Mouse (Mus musculus) layer of hippocampus, adult 18-20 months (tissue): ENCODE measurements around the gene Repin1. TPM values are rescaled to one million over a fixed set of nuclear protein-coding genes. Genes with fewer than 3 reads are reported as not detected.
A peak's percentile ranks its signal among the peaks of the same experiment; 100 is the strongest.
"Not testable (repeated sequence)": the region's sequence is repeated elsewhere in the genome, so short reads cannot be mapped to it uniquely, and the experiment has no call there.

Experiments used
- DNase-seq, 2 experiments: peaks; one replicate each; pipeline ENCODE4 v3.0.0; 2022; ENCODE audit warnings: low spot score in 2 of 2
- total RNA-seq, 2 experiments: library from RNA; stranded (reverse); gene quantifications; 2 replicates each; pipeline ENCODE4 v1.2.3; 2021

The Repin1 gene
- total RNA-seq, 2 experiments from 2014 or later = 48.0 to 51.0 TPM

DNA sequence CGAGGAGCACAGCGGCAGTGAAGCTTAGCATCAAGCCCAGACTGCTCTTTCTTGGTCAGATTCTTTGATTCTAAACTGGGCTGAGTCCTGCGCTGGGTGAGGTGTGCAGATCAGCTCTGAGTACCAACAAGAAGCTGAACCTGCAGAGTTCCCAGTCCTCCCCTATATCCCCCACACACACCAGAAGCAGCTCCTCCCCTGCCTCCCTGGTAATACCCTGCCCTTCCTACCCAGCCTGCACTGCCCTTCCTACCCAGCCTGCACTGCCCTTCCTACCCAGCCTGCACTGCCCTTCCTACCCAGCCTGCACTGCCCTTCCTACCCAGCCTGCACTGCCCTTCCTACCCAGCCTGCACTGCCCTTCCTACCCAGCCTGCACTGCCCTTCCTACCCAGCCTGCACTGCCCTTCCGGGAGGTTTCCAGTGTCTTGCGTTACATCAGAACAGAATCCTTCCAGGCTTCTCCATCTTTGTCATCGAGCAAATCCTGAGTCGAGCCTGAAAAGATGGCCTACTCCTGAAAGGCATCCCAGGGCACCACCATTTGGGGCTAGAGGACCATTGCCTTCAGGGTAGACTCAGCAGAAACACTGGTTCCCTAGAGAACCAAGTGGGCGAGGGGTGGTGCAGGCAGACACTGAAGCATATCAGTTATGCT lies 28.6 kb downstream of the Repin1 start:
- DNase-seq = not testable (repeated sequence)

- no peak for DNase-seq
These were observed 29.8 kb downstream of the Repin1 start for GRCm38 (mm10) chr6:48623460-48623859.

- DNase-seq = no peak
These were observed 32.8 kb downstream of the Repin1 start, which contains the start of gene AI854703 for GRCm38 (mm10) chr6:48626464-48626863. TSS of gene AI854703 (plus strand) at chr6:48626764.

GRCm38 (mm10) chr6:48626984-48627383 lies 33.3 kb downstream of the Repin1 start:
- peak; percentile 50 to 66 for DNase-seq

DNA sequence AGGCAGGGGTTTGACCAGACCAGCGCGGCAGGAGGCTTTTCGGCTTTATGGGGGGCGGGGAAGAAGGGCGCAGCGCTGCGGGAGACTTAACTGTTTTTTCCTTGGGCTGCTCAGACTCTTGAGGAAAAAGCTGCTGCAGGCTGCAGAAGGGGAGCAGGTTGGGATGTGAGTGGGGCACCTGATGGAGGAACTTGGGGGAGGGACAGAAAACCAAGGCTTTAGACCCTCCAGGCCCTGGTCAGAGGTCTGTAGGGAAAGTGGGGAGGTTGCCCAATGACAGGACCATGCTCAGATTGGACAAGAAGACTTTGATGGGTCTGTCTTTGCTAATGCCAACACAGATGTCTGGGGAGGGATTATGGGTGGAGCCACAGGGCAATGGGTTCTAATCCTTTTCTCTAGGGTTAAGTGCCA lies 33.8 kb downstream of the Repin1 start:
- DNase-seq = no peak

GRCm38 (mm10) chr6:48628377-48628776 lies 34.7 kb downstream of the Repin1 start:
- no peak for DNase-seq

- DNase-seq = peak; percentile 40 to 74
These were observed 35.4 kb downstream of the Repin1 start for GRCm38 (mm10) chr6:48628808-48629660.

DNA sequence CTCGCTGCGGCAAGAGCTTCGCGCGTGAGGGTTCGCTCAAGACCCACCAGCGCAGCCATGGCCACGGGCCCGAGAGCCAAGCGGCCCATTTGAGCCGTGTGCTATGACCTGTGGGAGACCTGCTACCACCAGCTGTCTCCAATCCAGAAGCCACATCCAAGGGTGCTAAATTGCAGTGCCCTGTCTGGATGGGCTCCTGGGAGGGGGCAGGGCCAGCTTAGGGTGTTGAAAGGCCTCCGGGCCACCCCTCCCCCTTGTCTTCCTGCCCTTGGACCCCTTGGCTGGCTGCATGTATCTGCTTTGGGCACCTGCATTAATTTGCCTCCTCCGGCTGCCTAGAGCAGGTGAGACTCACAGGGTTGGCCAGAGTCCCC lies 36.0 kb downstream of the Repin1 start:
- no peak for DNase-seq

DNA sequence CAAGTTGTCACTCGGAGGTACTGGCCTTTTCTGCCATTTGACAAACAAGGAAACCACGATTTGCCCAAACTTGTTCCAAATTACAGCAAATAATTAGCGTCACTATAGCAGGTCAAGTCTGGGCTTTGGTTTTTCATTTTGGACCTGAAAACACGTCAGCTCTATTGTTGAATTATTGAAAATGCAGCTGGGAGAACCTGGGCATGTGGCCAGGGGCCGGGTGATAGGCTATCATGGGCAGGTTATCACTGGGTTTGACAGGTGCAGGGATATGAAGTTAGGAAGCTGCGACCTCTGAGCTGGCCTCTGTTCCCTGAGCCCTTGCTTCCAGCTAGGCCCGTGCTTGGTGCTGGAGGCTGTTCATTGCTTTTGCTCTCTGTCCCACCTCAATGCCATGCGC lies 37.1 kb downstream of the Repin1 start:
- no peak for DNase-seq

GRCm38 (mm10) chr6:48635105-48635504 lies 41.4 kb downstream of the Repin1 start:
- DNase-seq = no peak

DNA sequence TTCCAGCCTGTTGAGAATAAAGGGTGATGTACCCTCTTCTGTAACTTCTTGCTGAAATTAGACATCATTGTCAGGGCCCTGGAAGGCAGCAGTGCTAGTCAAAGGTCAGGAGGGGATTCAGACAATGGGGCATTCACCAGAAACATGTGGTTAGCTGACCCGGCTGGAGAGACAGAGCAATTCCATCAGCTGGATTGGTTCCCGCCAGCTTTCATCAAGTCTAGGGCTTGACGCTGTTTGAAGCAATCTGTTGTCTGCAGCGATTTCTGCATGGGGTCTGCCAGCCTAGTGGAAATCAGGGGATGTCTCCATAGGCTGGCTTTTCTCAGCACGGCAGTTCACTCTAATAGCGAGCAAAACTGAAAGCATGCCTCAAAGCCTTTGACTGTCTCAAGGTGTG lies 42.8 kb downstream of the Repin1 start:
- DNase-seq = no peak

DNA sequence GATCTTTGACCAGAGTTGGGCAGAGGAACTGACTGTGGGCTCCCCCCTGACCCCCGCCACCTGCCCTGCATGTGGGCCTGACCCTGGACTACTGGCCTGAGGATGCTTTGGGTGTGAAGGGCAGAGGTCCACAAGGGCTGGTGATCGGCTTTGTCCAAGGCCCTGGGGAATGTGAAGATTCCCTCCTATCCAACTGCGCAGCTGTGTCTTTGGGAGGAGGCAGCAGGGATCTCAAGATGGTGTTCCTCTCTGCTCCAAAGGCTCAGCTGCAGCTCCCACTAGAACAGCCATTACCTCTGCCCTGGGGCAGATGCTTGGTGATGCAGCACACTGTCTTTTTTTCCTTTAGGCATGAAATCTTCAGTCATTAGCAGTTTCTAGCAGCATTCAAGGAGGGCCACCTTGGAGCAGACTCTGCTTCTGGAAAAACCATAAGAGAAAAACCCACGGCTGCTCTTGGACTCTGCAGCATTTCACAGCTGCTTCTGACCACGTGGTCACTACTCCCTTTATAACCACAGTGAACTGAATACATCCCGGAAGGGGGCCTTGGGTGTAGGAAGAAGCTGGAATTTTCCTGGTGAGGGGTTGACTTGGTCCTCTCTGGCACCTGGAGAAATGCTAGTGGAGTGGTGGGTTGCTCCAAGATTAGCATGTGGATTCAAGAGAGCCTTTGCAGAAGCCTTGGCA lies 44.3 kb downstream of the Repin1 start:
- no peak for DNase-seq

DNA sequence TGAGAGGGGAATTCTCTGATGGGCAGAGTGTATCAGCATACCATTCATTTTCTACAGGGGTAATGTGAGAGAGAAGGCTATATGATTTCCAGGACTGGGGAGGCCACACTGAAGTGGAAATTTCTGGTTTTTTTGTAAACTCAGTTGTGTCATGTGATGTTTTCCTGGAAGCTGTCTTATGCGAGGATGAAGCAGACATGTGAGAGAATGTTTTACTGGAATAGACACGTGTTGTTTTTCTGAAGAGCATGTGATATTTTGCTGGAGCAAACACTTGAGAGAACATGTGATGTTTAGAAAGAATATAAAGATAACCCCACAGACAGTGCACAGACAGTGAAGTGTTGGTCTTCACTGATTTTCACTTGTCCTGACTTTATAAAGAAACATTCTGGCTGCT lies 44.9 kb downstream of the Repin1 start:
- no peak for DNase-seq

DNA sequence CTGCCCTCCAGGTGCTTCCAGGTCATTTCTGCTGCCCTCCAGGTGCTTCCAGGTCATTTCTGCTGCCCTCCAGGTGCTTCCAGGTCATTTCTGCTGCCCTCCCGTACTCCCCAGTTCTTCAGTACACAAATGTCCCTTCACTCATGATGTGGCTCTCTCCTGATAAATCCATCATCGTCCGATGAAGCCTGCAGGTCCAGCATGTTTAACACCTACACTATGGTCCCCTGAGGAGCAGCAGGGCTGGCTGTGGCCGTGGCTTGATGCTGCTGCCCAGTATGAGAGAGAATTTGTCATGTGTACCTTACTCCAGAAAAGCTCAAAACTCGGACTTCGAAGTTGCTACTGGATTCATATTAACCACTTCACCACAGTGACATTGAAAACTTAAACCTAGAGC lies 47.7 kb downstream of the Repin1 start:
- no peak for DNase-seq

- peak in 1 of 2 experiments; percentile 60 for DNase-seq
These were observed 49.1 kb downstream of the Repin1 start for GRCm38 (mm10) chr6:48642764-48643292.

DNA sequence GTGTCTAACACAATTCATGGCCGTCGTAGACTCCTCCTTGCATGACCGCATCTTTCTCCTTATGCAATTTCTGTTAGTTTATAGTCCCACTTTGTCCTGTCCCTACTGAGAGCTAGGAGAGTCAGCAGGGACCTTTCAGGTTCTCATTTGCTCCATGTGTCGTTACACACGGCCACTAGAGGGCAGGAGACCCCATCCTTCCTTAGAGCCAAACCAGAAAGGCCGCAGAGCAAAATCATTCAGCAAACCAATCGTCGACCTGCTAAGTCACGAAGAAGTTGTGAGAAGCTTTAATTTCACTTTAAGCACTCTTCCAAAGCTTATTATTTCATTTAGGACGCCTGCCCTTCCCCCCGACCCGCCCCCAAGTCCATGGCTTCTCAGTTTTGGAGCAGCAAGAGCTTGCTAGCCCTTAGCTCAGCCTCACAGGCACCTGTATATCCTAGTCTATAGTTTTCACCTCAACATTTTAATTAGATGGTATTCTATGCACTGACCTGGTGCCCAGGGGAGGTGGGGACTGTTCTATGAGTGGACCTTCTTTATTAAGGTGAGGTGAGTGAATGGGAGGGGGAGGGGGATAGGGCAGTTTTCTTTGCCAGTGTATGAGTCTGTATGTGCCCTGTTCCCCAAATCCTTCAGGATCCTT lies 52.1 kb downstream of the Repin1 start:
- DNase-seq = peak; percentile 45 to 77

DNA sequence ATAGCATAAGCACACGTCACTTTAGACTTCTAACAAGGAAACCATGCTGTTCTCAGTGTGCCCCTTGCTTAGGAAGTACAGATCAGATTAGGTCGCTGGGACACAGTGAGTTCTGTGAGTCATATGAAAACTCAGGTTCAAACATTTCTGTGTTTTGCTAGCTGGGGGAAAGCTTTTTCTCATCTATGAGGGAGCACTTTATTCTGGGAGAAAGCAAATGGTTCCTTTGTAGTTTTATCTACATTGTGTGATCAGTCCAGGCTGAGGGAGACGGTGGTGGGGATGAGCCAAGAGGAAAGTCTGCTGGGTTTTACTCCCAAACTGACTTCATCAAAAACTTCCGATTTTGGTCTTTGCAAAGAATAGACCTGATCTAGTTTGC lies 52.6 kb downstream of the Repin1 start:
- DNase-seq = no peak

DNA sequence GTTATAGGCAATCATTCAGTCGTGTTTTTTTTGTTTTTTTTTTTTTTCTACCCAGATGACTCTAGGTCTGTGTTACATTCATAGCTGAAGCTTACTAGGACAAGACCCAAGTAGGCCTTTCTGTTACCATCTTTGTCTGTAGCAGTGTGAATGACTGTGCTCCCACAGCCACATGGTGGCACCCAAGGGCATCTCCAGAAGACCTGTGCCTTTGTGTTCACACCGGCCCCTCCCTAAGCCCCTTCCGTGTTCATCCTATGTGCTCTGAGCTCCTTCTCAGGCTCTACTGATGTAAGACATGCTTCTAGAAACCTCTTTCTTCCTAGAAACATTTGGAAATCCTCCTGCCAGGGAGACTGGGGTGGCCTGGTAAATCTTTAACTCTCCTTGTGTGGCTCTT lies 53.3 kb downstream of the Repin1 start, which contains the start of gene Gimap8:
Gene Gimap8, plus strand, starts transcription at position 240 of the 400 bp plus-strand sequence.
- peak in 1 of 2 experiments; percentile 34 for DNase-seq

DNA sequence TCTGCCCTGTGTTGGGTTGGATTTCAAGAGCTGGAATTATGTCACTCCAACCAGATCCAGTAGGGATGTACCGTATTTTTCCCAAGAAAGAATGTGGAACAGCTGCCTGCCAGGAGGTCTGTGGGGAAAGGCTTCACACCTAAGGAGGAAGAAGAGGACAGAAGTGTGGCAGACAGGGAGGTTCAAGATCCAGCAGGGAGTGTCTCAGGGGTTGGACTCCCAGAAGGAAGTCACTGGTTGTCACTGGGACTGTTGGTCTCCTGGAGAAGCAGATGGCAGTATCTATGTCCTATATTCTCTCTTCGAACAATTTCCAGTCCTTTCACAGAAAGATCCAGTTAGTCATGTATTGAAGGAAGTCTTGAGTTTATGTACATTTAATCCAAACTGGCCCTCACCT lies 53.9 kb downstream of the Repin1 start:
- no peak for DNase-seq
